Mouse (Mus musculus): ENCODE results near the gene Rpl18a.

- no peak for TF ChIP-seq GATA1 (IDR thresholded peaks at IDR 0.05; ENCODE audit: low read length)
- TF ChIP-seq TAL1 (IDR thresholded peaks at IDR 0.05; ENCODE audit: low read length), result no peak
Measured at GRCm38 (mm10) chr8:70853863-70854262, 43.3 kb downstream of the Rpl18a start.

Data from erythroblast, embryonic 14.5 days (primary cell).